Mouse (Mus musculus): ENCODE results near the gene Rbm20.

Rbm20 gene

GRCm38 (mm10) chr19:53810584-53810983, 133.5 kb downstream of the Rbm20 start:
- no peak for DNase-seq (ENCODE audit: low spot score)

- no peak for DNase-seq (ENCODE audit: low spot score)
Measured at GRCm38 (mm10) chr19:53813576-53813975, 136.5 kb downstream of the Rbm20 start.

- no peak for DNase-seq (ENCODE audit: low spot score)
Measured at GRCm38 (mm10) chr19:53815714-53816113, 138.6 kb downstream of the Rbm20 start.

- DNase-seq (ENCODE audit: low spot score) = no peak
Measured at GRCm38 (mm10) chr19:53816242-53816641, 139.1 kb downstream of the Rbm20 start.

- no peak for DNase-seq (ENCODE audit: low spot score)
Measured at GRCm38 (mm10) chr19:53819299-53819698, 142.2 kb downstream of the Rbm20 start.

- no peak for DNase-seq (ENCODE audit: low spot score)
Measured at GRCm38 (mm10) chr19:53821241-53822120, 144.4 kb downstream of the Rbm20 start.

- no peak for DNase-seq (ENCODE audit: low spot score)
Measured at GRCm38 (mm10) chr19:53823847-53824246, 146.7 kb downstream of the Rbm20 start.

- no peak for DNase-seq (ENCODE audit: low spot score)
Measured at GRCm38 (mm10) chr19:53824872-53825680, 148.0 kb downstream of the Rbm20 start.

- DNase-seq (ENCODE audit: low spot score) = no peak
Measured at GRCm38 (mm10) chr19:53829990-53830389, 152.9 kb downstream of the Rbm20 start.

- DNase-seq (ENCODE audit: low spot score) = no peak
Measured at GRCm38 (mm10) chr19:53830407-53831163, 153.5 kb downstream of the Rbm20 start.

- no peak for DNase-seq (ENCODE audit: low spot score)
Measured at GRCm38 (mm10) chr19:53831164-53831448, 154.0 kb downstream of the Rbm20 start.

- DNase-seq (ENCODE audit: low spot score) = no peak
Measured at GRCm38 (mm10) chr19:53832512-53832911, 155.4 kb downstream of the Rbm20 start.

- no peak for DNase-seq (ENCODE audit: low spot score)
Measured at GRCm38 (mm10) chr19:53833745-53834369, 156.8 kb downstream of the Rbm20 start.

GRCm38 (mm10) chr19:53836569-53837454, 159.7 kb downstream of the Rbm20 start:
- DNase-seq (ENCODE audit: low spot score) = no peak

GRCm38 (mm10) chr19:53838850-53839249, 161.7 kb downstream of the Rbm20 start:
- DNase-seq (ENCODE audit: low spot score) = no peak

- DNase-seq (ENCODE audit: low spot score) = no peak
Measured at GRCm38 (mm10) chr19:53839837-53840236, 162.7 kb downstream of the Rbm20 start.

- no peak for DNase-seq (ENCODE audit: low spot score)
Measured at GRCm38 (mm10) chr19:53841915-53842314, 164.8 kb downstream of the Rbm20 start.

- DNase-seq (ENCODE audit: low spot score) = no peak
Measured at GRCm38 (mm10) chr19:53843972-53844371, 166.9 kb downstream of the Rbm20 start.

GRCm38 (mm10) chr19:53848272-53848995, 171.3 kb downstream of the Rbm20 start:
- no peak for DNase-seq (ENCODE audit: low spot score)
